Mouse (Mus musculus): ENCODE data around the gene Dnmt3c.
"Not testable (repeated sequence)": the region's sequence is repeated elsewhere in the genome, so short reads cannot be mapped to it uniquely, and the experiment has no call there.

The Dnmt3c gene

GRCm38 (mm10) chr2:153696352-153696751 lies at the start of gene Dnmt3c:
Gene Dnmt3c (plus strand): TSS chr2:153696652.
- DNase-seq (ENCODE audit: low read depth, low spot score) = no peak

- no peak for DNase-seq (ENCODE audit: low read depth, low spot score)
Measured at GRCm38 (mm10) chr2:153648773-153649297, 47.6 kb upstream of the Dnmt3c start.

GRCm38 (mm10) chr2:153649298-153650013 lies 47.0 kb upstream of the Dnmt3c start, which contains the start of gene Dnmt3b:
Gene Dnmt3b (plus strand): TSS chr2:153649450.
- DNase-seq (ENCODE audit: low read depth, low spot score) = no peak

GRCm38 (mm10) chr2:153650014-153650687 lies 46.3 kb upstream of the Dnmt3c start:
- DNase-seq (ENCODE audit: low read depth, low spot score) = no peak

GRCm38 (mm10) chr2:153651681-153652080 lies 44.8 kb upstream of the Dnmt3c start:
- DNase-seq (ENCODE audit: low read depth, low spot score) = no peak

- not testable (repeated sequence) for DNase-seq (ENCODE audit: low read depth, low spot score)
Measured at GRCm38 (mm10) chr2:153657659-153658058, 38.8 kb upstream of the Dnmt3c start.

GRCm38 (mm10) chr2:153660616-153661015 lies 35.8 kb upstream of the Dnmt3c start:
- DNase-seq (ENCODE audit: low read depth, low spot score) = no peak

- DNase-seq (ENCODE audit: low read depth, low spot score) = no peak
Measured at GRCm38 (mm10) chr2:153665401-153665800, 31.1 kb upstream of the Dnmt3c start.

- peak; percentile 24 for DNase-seq (ENCODE audit: low read depth, low spot score)
Measured at GRCm38 (mm10) chr2:153668754-153669376, 27.6 kb upstream of the Dnmt3c start.

GRCm38 (mm10) chr2:153670111-153670510 lies 26.3 kb upstream of the Dnmt3c start:
- no peak for DNase-seq (ENCODE audit: low read depth, low spot score)

- no peak for DNase-seq (ENCODE audit: low read depth, low spot score)
Measured at GRCm38 (mm10) chr2:153672619-153673018, 23.8 kb upstream of the Dnmt3c start.

- not testable (repeated sequence) for DNase-seq (ENCODE audit: low read depth, low spot score)
Measured at GRCm38 (mm10) chr2:153675364-153675763, 21.1 kb upstream of the Dnmt3c start.

GRCm38 (mm10) chr2:153676944-153677343 lies 19.5 kb upstream of the Dnmt3c start:
- DNase-seq (ENCODE audit: low read depth, low spot score) = no peak

- DNase-seq (ENCODE audit: low read depth, low spot score) = no peak
Measured at GRCm38 (mm10) chr2:153677550-153677949, 18.9 kb upstream of the Dnmt3c start.

- no peak for DNase-seq (ENCODE audit: low read depth, low spot score)
Measured at GRCm38 (mm10) chr2:153679959-153680358, 16.5 kb upstream of the Dnmt3c start.

- not testable (repeated sequence) for DNase-seq (ENCODE audit: low read depth, low spot score)
Measured at GRCm38 (mm10) chr2:153693413-153693812, 3.0 kb upstream of the Dnmt3c start.

GRCm38 (mm10) chr2:153694462-153695085 lies 1.9 kb upstream of the Dnmt3c start:
- DNase-seq (ENCODE audit: low read depth, low spot score) = no peak

GRCm38 (mm10) chr2:153703389-153703788 lies 6.9 kb downstream of the Dnmt3c start:
- DNase-seq (ENCODE audit: low read depth, low spot score) = no peak

- DNase-seq (ENCODE audit: low read depth, low spot score) = peak; percentile 2
Measured at GRCm38 (mm10) chr2:153710701-153711330, 14.4 kb downstream of the Dnmt3c start.

- DNase-seq (ENCODE audit: low read depth, low spot score) = no peak
Measured at GRCm38 (mm10) chr2:153712646-153713091, 16.2 kb downstream of the Dnmt3c start.

- peak; percentile 1 for DNase-seq (ENCODE audit: low read depth, low spot score)
Measured at GRCm38 (mm10) chr2:153713227-153713626, 16.8 kb downstream of the Dnmt3c start.

Data from skeletal muscle tissue, adult 2 months (tissue).